Mouse (Mus musculus) R1 (cell line): ENCODE data around the gene Topaz1.
A peak's percentile ranks its signal among the peaks of the same experiment; 100 is the strongest.

Experiments
- DNase-seq: peaks from one replicate; pipeline ENCODE4 v3.0.0-alpha.2; 2018; ENCODE audit warnings: low read depth, low spot score

Topaz1 gene

GRCm38 (mm10) chr9:122747060-122747459 is at the start of gene Topaz1:
Gene Topaz1 (plus strand): TSS chr9:122747346.
- peak; percentile 48 for DNase-seq

- DNase-seq, result peak; percentile 61
Measured at GRCm38 (mm10) chr9:122701817-122702216, 45.3 kb upstream of the Topaz1 start.

- DNase-seq, result no peak
Measured at GRCm38 (mm10) chr9:122713836-122714235, 33.3 kb upstream of the Topaz1 start.

- DNase-seq, result no peak
Measured at GRCm38 (mm10) chr9:122715046-122715445, 32.1 kb upstream of the Topaz1 start.

GRCm38 (mm10) chr9:122716131-122716921 is 30.8 kb upstream of the Topaz1 start:
- no peak for DNase-seq

- DNase-seq, result peak; percentile 29
Measured at GRCm38 (mm10) chr9:122722296-122722695, 24.9 kb upstream of the Topaz1 start.

- peak; percentile 47 for DNase-seq
Measured at GRCm38 (mm10) chr9:122725046-122725765, 21.9 kb upstream of the Topaz1 start.

GRCm38 (mm10) chr9:122729500-122729899 is 17.6 kb upstream of the Topaz1 start:
- peak; percentile 57 for DNase-seq

- DNase-seq, result no peak
Measured at GRCm38 (mm10) chr9:122732126-122732810, 14.9 kb upstream of the Topaz1 start.

GRCm38 (mm10) chr9:122733222-122733621 is 13.9 kb upstream of the Topaz1 start:
- DNase-seq, result peak; percentile 52

- peak; percentile 34 for DNase-seq
Measured at GRCm38 (mm10) chr9:122734934-122735333, 12.2 kb upstream of the Topaz1 start.

- no peak for DNase-seq
Measured at GRCm38 (mm10) chr9:122736001-122736400, 11.1 kb upstream of the Topaz1 start.

- DNase-seq, result peak; percentile 70
Measured at GRCm38 (mm10) chr9:122736742-122737141, 10.4 kb upstream of the Topaz1 start.

GRCm38 (mm10) chr9:122745879-122746278 is 1.3 kb upstream of the Topaz1 start:
- DNase-seq, result no peak

GRCm38 (mm10) chr9:122757614-122758013 is 10.5 kb downstream of the Topaz1 start:
- DNase-seq, result no peak

GRCm38 (mm10) chr9:122760111-122760510 is 13.0 kb downstream of the Topaz1 start:
- DNase-seq, result no peak

- no peak for DNase-seq
Measured at GRCm38 (mm10) chr9:122785231-122785630, 38.1 kb downstream of the Topaz1 start.

GRCm38 (mm10) chr9:122786534-122786933 is 39.4 kb downstream of the Topaz1 start:
- DNase-seq, result no peak

- peak; percentile 94 for DNase-seq
Measured at GRCm38 (mm10) chr9:122805053-122805844, 58.1 kb downstream of the Topaz1 start, which contains the start of gene Tcaim. Gene Tcaim (plus strand): TSS chr9:122805539.

- DNase-seq, result no peak
Measured at GRCm38 (mm10) chr9:122805845-122806341, 58.7 kb downstream of the Topaz1 start.

GRCm38 (mm10) chr9:122807186-122807585 is 60.0 kb downstream of the Topaz1 start:
- DNase-seq, result no peak
